Mouse (Mus musculus) testis, adult 2 months (tissue): ENCODE measurements around the gene Tmed5.

Source experiments
- CTCF ChIP-seq: fragments of 200-500 bp; IDR thresholded peaks from 2 replicates; pipeline ENCODE4 v1.5.1; 2012; ENCODE audit warnings: low read depth, mild to moderate bottlenecking, inconsistent platforms, low read length, moderate library complexity; ENCODE audit not compliant: control insufficient read depth, insufficient read depth, insufficient replicate concordance
- POLR2A ChIP-seq: fragments of 200-500 bp; IDR thresholded peaks from 2 replicates; pipeline ENCODE4 v1.6.1; 2012; ENCODE audit warnings: low read depth, mild to moderate bottlenecking, inconsistent platforms, low read length, moderate library complexity; ENCODE audit not compliant: control insufficient read depth

DNA sequence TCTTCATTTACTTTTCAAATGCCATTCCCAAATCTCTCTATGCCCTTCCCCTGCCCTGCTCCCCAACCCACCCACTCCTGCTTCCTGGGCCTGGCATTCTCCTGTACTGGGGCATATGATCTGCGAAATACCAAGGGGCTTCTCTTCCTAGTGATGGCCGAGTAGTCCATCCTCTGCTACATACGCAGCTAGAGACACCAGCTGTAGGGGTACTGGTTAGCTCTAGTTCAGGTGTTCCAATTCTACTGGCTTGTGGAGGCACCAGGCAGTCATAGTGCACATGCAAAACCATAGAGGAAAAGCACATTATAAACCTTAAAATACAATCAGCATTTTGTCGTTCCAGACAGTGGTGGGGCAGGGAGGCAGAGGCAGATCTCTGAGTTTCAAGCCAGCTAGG is 14.7 kb downstream of the Tmed5 start:
- TF ChIP-seq CTCF (no peak), POLR2A (no peak)
